Mouse (Mus musculus) Patski (cell line): ENCODE measurements around the gene Grcc10. TPM values are rescaled to one million over a fixed set of nuclear protein-coding genes. Genes with fewer than 3 reads are reported as not detected.
A peak's percentile ranks its signal among the peaks of the same experiment; 100 is the strongest.

Experiments
- ATAC-seq: fragments of 100-300 bp; one replicate; pipeline ENCODE4 v1.8.0; 2021
- CTCF ChIA-PET: fragments of 350-600 bp; sonication (Branson Sonifier 250); formaldehyde crosslinking; loops from one replicate; lab custom pipeline; 2022; ENCODE audit warnings: inconsistent platforms; lab: Charles Lee
- POLR2A ChIA-PET: fragments of 350-600 bp; sonication (Branson Sonifier 250); formaldehyde crosslinking; loops from one replicate; lab custom pipeline; 2022; ENCODE audit warnings: antibody characterized with exemption, inconsistent platforms; lab: Charles Lee
- DNase-seq: peaks from one replicate; pipeline ENCODE4 v3.0.0-alpha.2; 2011; ENCODE audit warnings: low read depth, low spot score
- H3K27me3 ChIP-seq: fragments of 371-371 bp; one replicate; pipeline ENCODE4 v1.5.1; 2021
- CTCF ChIP-seq: fragments of 100-300 bp; IDR thresholded peaks from one replicate; pipeline ENCODE4 v1.5.1; 2021
- in situ Hi-C: fragments of 300-500 bp; cut with MboI; formaldehyde crosslinking; loops from 3 replicates; pipeline ENCODE4 v1.11.1; 2018; ENCODE audit warnings: low pct_unique_long_range_greater_than_20kb, mixed read lengths
- polyA plus RNA-seq: library from polyadenylated mRNA; unstranded; gene quantifications from one replicate; pipeline ENCODE4 v1.2.3, GENCODE M21; 2021

Grcc10 gene
- polyA plus RNA-seq, 1 experiment from 2014 or later, result 270 TPM

- DNase-seq, result no peak
- CTCF ChIA-PET, result interaction anchor here (0.7 to 1.2 kb wide), 2 partner anchors 46 to 215 kb away, joined by 4 read pairs; partner anchors contain the start of genes C1rl and Lpcat3
- in situ Hi-C loops, result no loop called here
- no peak for TF ChIP-seq CTCF
- POLR2A ChIA-PET, result no interaction called here
- no peak for ATAC-seq
- H3K27me3 ChIP-seq, result no peaks in the 10 kb centered on the region
Measured at GRCm38 (mm10) chr6:124708289-124708889, 32.8 kb downstream of the Grcc10 start.

GRCm38 (mm10) chr6:124706061-124706627 lies 35.0 kb downstream of the Grcc10 start:
- in situ Hi-C loops, result no loop called here
- ChIA-PET CTCF (interaction anchor here (0.8 to 1.4 kb wide), 7 partner anchors 9 to 65 kb away, joined by 3 to 4 read pairs (median 4); no protein-coding TSS in a partner anchor), POLR2A (interaction anchor here (0.5 to 1.2 kb wide), 2 partner anchors 23 to 54 kb away, joined by 3 read pairs; no protein-coding TSS in a partner anchor)
- no peaks in the 10 kb centered on the region for H3K27me3 ChIP-seq
- DNase-seq, result no peak
- TF ChIP-seq CTCF, result no peak
- no peak for ATAC-seq

GRCm38 (mm10) chr6:124704417-124704816 lies 36.8 kb downstream of the Grcc10 start:
- no peak for DNase-seq
- no peak for TF ChIP-seq CTCF
- ATAC-seq, result no peak
- CTCF ChIA-PET, result interaction anchor here (0.6 to 4.5 kb wide), 4 partner anchors 11 to 37 kb away, joined by 3 to 32 read pairs (median 4); no protein-coding TSS in a partner anchor
- in situ Hi-C loops, result no loop called here
- no peaks in the 10 kb centered on the region for H3K27me3 ChIP-seq
- POLR2A ChIA-PET, result interaction anchor here (0.9 kb wide), 1 partner anchor 54 kb away, joined by 3 read pairs; no protein-coding TSS in a partner anchor

DNA sequence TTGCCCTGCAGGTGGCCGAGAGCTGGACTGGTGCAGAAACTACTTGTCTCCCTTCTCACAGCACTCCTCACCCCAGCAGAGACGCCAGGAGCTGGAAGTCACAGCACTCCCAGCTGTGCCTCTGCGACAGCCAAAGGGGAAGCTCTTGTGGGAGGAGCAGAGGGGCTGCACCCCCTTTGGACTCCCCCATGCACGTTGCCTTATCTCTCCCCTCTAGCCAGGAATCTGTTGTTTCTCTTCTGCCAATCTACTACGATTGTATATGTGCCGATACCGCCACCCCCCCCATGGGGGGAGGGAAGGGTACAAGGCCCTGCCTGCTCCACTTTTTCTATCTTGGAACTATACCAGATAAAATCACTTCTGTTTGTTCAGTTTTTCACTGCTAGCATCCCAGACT lies 37.4 kb downstream of the Grcc10 start:
- TF ChIP-seq CTCF, result no peak
- ATAC-seq, result no peak
- CTCF ChIA-PET, result interaction anchor here (1.5 to 4.7 kb wide), 5 partner anchors 10 to 63 kb away, joined by 6 to 32 read pairs (median 9); partner anchors contain the start of gene Lpcat3
- in situ Hi-C loops, result no loop called here
- DNase-seq, result no peak
- POLR2A ChIA-PET, result interaction anchor here (0.9 to 3.0 kb wide), 2 partner anchors 41 to 54 kb away, joined by 3 to 14 read pairs; partner anchors contain the start of gene Lpcat3
- H3K27me3 ChIP-seq, result no peaks in the 10 kb centered on the region

DNA sequence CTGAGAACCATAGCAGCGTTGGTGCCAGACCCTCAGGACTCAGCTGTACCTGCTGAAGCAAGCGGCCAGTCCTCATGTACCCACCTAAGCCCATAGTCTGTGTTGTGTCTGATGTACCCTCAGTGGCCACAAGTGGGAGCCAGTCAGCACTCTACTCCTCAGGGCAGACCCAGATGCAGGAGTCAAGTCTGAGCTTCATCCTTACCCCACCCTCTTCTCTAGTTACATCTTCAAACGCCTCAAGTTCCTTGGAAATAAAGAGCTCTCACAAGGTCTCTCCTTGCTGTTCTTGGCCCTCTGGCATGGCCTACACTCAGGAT lies 38.4 kb downstream of the Grcc10 start:
- DNase-seq, result no peak
- CTCF ChIA-PET, result interaction anchor here (0.6 to 4.7 kb wide), 18 partner anchors 9 to 218 kb away, joined by 3 to 32 read pairs (median 4); partner anchors contain the start of genes Emg1, Grcc10, Lpcat3 and Phb2

GRCm38 (mm10) chr6:124702102-124702783 lies 38.9 kb downstream of the Grcc10 start:
- POLR2A ChIA-PET, result interaction anchor here (1.1 to 3.0 kb wide), 5 partner anchors 9 to 40 kb away, joined by 3 to 14 read pairs (median 3); partner anchors contain the start of genes Emg1, Lpcat3 and Phb2
- CTCF ChIA-PET, result interaction anchor here (0.8 to 4.7 kb wide), 17 partner anchors 9 to 68 kb away, joined by 3 to 32 read pairs (median 4); partner anchors contain the start of genes Emg1, Grcc10, Lpcat3 and Phb2
- no peak for TF ChIP-seq CTCF
- no peak for ATAC-seq
- no peaks in the 10 kb centered on the region for H3K27me3 ChIP-seq
- in situ Hi-C loops, result no loop called here
- DNase-seq, result no peak

More for the DNA sequence above, 38.4 kb downstream of the Grcc10 start:
- in situ Hi-C loops, result no loop called here
- TF ChIP-seq CTCF, result no peak
- POLR2A ChIA-PET, result interaction anchor here (1.1 to 3.0 kb wide), 4 partner anchors 9 to 40 kb away, joined by 3 to 14 read pairs (median 3); partner anchors contain the start of genes Emg1, Lpcat3 and Phb2
- no peak for ATAC-seq
- H3K27me3 ChIP-seq, result no peaks in the 10 kb centered on the region

GRCm38 (mm10) chr6:124701338-124701737 lies 39.8 kb downstream of the Grcc10 start:
- POLR2A ChIA-PET, result interaction anchor here (1.1 to 3.0 kb wide), 3 partner anchors 10 to 39 kb away, joined by 3 to 14 read pairs (median 3); partner anchors contain the start of genes Emg1, Lpcat3 and Phb2
- CTCF ChIA-PET, result interaction anchor here (1.0 to 4.7 kb wide), 4 partner anchors 8 to 39 kb away, joined by 3 to 32 read pairs (median 16); partner anchors contain the start of gene Lpcat3
- DNase-seq (no peak), ATAC-seq (no peak)
- in situ Hi-C loops, result no loop called here
- TF ChIP-seq CTCF, result no peak
- H3K27me3 ChIP-seq, result no peaks in the 10 kb centered on the region

- in situ Hi-C loops, result no loop called here
- ChIA-PET CTCF (interaction anchor here (0.9 to 4.7 kb wide), 7 partner anchors 9 to 59 kb away, joined by 3 to 23 read pairs (median 6); partner anchors contain the start of gene Lpcat3), POLR2A (interaction anchor here (0.6 to 2.1 kb wide), 2 partner anchors 14 to 18 kb away, joined by 3 to 6 read pairs; no protein-coding TSS in a partner anchor)
- DNase-seq (peak; percentile 79), ATAC-seq (peak; percentile 94)
- no peaks in the 10 kb centered on the region for H3K27me3 ChIP-seq
- no peak for TF ChIP-seq CTCF
Measured at GRCm38 (mm10) chr6:124699962-124700610, 41.1 kb downstream of the Grcc10 start.

DNA sequence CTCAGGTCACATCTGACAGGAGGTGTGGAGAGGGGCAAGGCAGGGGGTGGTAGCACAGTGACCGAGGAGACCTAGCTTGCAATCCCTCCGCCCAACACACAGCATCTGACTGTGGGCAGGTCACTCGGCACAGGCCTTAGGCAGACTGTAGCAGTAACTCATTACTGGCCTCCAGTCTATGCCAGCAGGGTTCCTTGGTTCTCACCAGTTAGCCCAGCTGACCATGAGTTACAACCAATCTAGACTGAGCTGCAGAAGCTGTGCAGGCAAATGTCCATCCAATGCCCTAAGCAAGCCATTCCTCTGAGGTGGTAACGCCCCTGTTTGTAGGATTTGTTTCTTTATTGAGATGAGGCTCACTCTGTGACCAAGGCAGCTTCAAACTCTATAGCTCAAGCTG lies 41.8 kb downstream of the Grcc10 start:
- in situ Hi-C loops, result no loop called here
- no peak for DNase-seq
- POLR2A ChIA-PET, result interaction anchor here (2.1 kb wide), 1 partner anchor 18 kb away, joined by 6 read pairs; no protein-coding TSS in a partner anchor
- CTCF ChIA-PET, result interaction anchor here (1.0 to 4.7 kb wide), 4 partner anchors 8 to 58 kb away, joined by 3 to 23 read pairs (median 6); partner anchors contain the start of gene Lpcat3
- no peaks in the 10 kb centered on the region for H3K27me3 ChIP-seq
- TF ChIP-seq CTCF, result no peak
- no peak for ATAC-seq
